Mouse (Mus musculus) limb, embryonic 12.5 days (tissue): ENCODE measurements around the gene Lgals4. TPM values are rescaled to one million over a fixed set of nuclear protein-coding genes. Genes with fewer than 3 reads are reported as not detected.

Source experiments
- ATAC-seq: fragments of 200-750 bp; cut with Nextera tagmentation; 2 replicates; pipeline ENCODE4 v1.8.0; 2017; ENCODE audit warnings: low read depth, moderate TSS enrichment; ENCODE audit not compliant: insufficient number of reproducible peaks, insufficient read depth, low FRiP score, low TSS enrichment
- H3K27ac ChIP-seq: fragments of 300-500 bp; sonication (generic); 2 replicates; pipeline ENCODE4 v1.5.1; 2016; ENCODE audit warnings: mild to moderate bottlenecking, moderate library complexity
- H3K27me3 ChIP-seq: fragments of 300-500 bp; sonication (generic); 2 replicates; pipeline ENCODE4 v1.6.1; 2016; ENCODE audit warnings: mild to moderate bottlenecking, moderate library complexity
- H3K36me3 ChIP-seq: fragments of 300-500 bp; sonication (generic); 2 replicates; pipeline ENCODE4 v1.6.1; 2016; ENCODE audit warnings: mild to moderate bottlenecking, moderate library complexity
- H3K4me1 ChIP-seq: fragments of 300-500 bp; sonication (generic); replicated peaks from 2 replicates; pipeline ENCODE4 v1.6.1; 2016
- H3K4me2 ChIP-seq: fragments of 300-500 bp; sonication (generic); 2 replicates; pipeline ENCODE4 v1.6.1; 2016; ENCODE audit warnings: mild to moderate bottlenecking, moderate library complexity
- H3K4me3 ChIP-seq: fragments of 300-500 bp; sonication (generic); replicated peaks from 2 replicates; pipeline ENCODE4 v1.5.1; 2016; ENCODE audit warnings: mild to moderate bottlenecking
- H3K9ac ChIP-seq: fragments of 300-500 bp; sonication (generic); replicated peaks from 2 replicates; pipeline ENCODE4 v1.6.1; 2016; ENCODE audit warnings: mild to moderate bottlenecking, moderate library complexity
- H3K9me3 ChIP-seq: fragments of 300-500 bp; sonication (generic); 2 replicates; pipeline ENCODE4 v1.6.1; 2016; ENCODE audit warnings: mild to moderate bottlenecking, moderate library complexity
- WGBS: fragments of 180-500 bp; shearing (Covaris S2); methylation state at CpG from one replicate; pipeline ENCODE4 v1.1.7; 2016; 5-methylcytosine and 5-hydroxymethylcytosine counted together
- polyA plus RNA-seq: library from polyadenylated mRNA; unstranded; fragments of >200 nt; fragmentation: Nextera tagmentation; extraction: Ambion mirVana; gene quantifications from 2 replicates; pipeline ENCODE4 v1.2.1, GENCODE M21; 2016

Gene Lgals4
- polyA plus RNA-seq, 1 experiment from 2014 or later = 4.9 TPM

- 49% methylated on average over 2 of the region's 2 CpGs for WGBS
- Histone ChIP-seq H3K36me3 (peaks cover 53% of the 10 kb centered on the region), H3K9ac (no peak overlapping the region), H3K4me2 (no peak overlapping the region), H3K27ac (peak overlapping the region; percentile 90), H3K27me3 (no peaks in the 10 kb centered on the region), H3K9me3 (no peaks in the 10 kb centered on the region), H3K4me1 (peaks cover 12% of the 10 kb centered on the region), H3K4me3 (no peak overlapping the region)
- no peak for ATAC-seq
Observed at GRCm38 (mm10) chr7:28823932-28824331, 9.7 kb upstream of the Lgals4 start.

- no peaks in the 10 kb centered on the region for H3K27me3 ChIP-seq
- WGBS = 2% methylated on average over 33 of the region's 33 CpGs
- H3K36me3 ChIP-seq = peaks cover 49% of the 10 kb centered on the region
- peak within 1 kb of the TSS; percentile 90 for H3K27ac ChIP-seq
- ATAC-seq = peak; percentile 18; the same call in 1 of the 2 replicates
- no peaks in the 10 kb centered on the region for H3K9me3 ChIP-seq
- peak within 1 kb of the TSS; percentile 46 for H3K4me3 ChIP-seq
- H3K4me1 ChIP-seq = peaks cover 12% of the 10 kb centered on the region
- H3K4me2 ChIP-seq = peak within 1 kb of the TSS; percentile 62
- peak within 1 kb of the TSS; percentile 66 for H3K9ac ChIP-seq
Observed at GRCm38 (mm10) chr7:28824941-28825685, 8.5 kb upstream of the Lgals4 start, which contains the start of gene Ech1. Gene Ech1 (plus strand): TSS chr7:28825217.

GRCm38 (mm10) chr7:28825686-28826401 is 7.8 kb upstream of the Lgals4 start:
- Histone ChIP-seq H3K4me1 (peaks cover 12% of the 10 kb centered on the region), H3K9me3 (no peaks in the 10 kb centered on the region), H3K4me3 (peak overlapping the region; percentile 46), H3K36me3 (peaks cover 49% of the 10 kb centered on the region), H3K27ac (peak overlapping the region; percentile 90), H3K27me3 (no peaks in the 10 kb centered on the region), H3K4me2 (peak overlapping the region; percentile 62), H3K9ac (peak overlapping the region; percentile 66)
- WGBS = 65% methylated on average over 11 of the region's 11 CpGs
- no peak for ATAC-seq

- Histone ChIP-seq H3K9me3 (no peaks in the 10 kb centered on the region), H3K9ac (peak overlapping the region; percentile 66; the same call in 1 of the 2 replicates), H3K4me2 (peak overlapping the region; percentile 62; the same call in 1 of the 2 replicates), H3K27me3 (no peaks in the 10 kb centered on the region), H3K4me1 (peaks cover 12% of the 10 kb centered on the region), H3K27ac (0 out of 2 replicates have a peak overlapping the region, but pooled peaks have one; percentile 12), H3K4me3 (no peak overlapping the region), H3K36me3 (peaks cover 49% of the 10 kb centered on the region)
- 91% methylated on average over 7 of the region's 7 CpGs for WGBS
- no peak for ATAC-seq
Observed at GRCm38 (mm10) chr7:28826402-28826772, 7.3 kb upstream of the Lgals4 start.

- H3K9ac ChIP-seq = no peak overlapping the region
- no peak for ATAC-seq
- H3K4me3 ChIP-seq = no peak overlapping the region
- no peaks in the 10 kb centered on the region for H3K9me3 ChIP-seq
- 61% methylated on average over 3 of the region's 3 CpGs for WGBS
- no peak overlapping the region for H3K27ac ChIP-seq
- peaks cover 12% of the 10 kb centered on the region for H3K4me1 ChIP-seq
- H3K27me3 ChIP-seq = no peaks in the 10 kb centered on the region
- H3K4me2 ChIP-seq = no peak overlapping the region
- H3K36me3 ChIP-seq = peaks cover 49% of the 10 kb centered on the region
Observed at GRCm38 (mm10) chr7:28827338-28827737, 6.3 kb upstream of the Lgals4 start.

- Histone ChIP-seq H3K36me3 (peaks cover 42% of the 10 kb centered on the region), H3K27ac (no peak overlapping the region), H3K27me3 (no peaks in the 10 kb centered on the region), H3K4me1 (peaks cover 9% of the 10 kb centered on the region), H3K9me3 (no peaks in the 10 kb centered on the region), H3K4me3 (no peak overlapping the region), H3K9ac (no peak overlapping the region), H3K4me2 (no peak overlapping the region)
- no peak for ATAC-seq
- WGBS = 92% methylated on average over 8 of the region's 8 CpGs
Observed at GRCm38 (mm10) chr7:28829821-28830220, 3.8 kb upstream of the Lgals4 start.

GRCm38 (mm10) chr7:28830981-28831380 is 2.7 kb upstream of the Lgals4 start:
- WGBS = 90% methylated on average over 5 of the region's 5 CpGs
- Histone ChIP-seq H3K4me2 (no peak overlapping the region), H3K4me1 (peaks cover 3% of the 10 kb centered on the region), H3K4me3 (no peak overlapping the region), H3K9ac (no peak overlapping the region), H3K36me3 (peaks cover 42% of the 10 kb centered on the region), H3K27me3 (no peaks in the 10 kb centered on the region), H3K9me3 (no peaks in the 10 kb centered on the region), H3K27ac (no peak overlapping the region)
- ATAC-seq = no peak

GRCm38 (mm10) chr7:28831411-28832125 is 2.1 kb upstream of the Lgals4 start:
- no peaks in the 10 kb centered on the region for H3K27me3 ChIP-seq
- no peak overlapping the region for H3K4me3 ChIP-seq
- WGBS = 91% methylated on average over 17 of the region's 17 CpGs
- no peak overlapping the region for H3K9ac ChIP-seq
- H3K4me1 ChIP-seq = 0 out of 2 replicates have a peak, but pooled peaks cover 2% of the 10 kb centered on the region
- no peak overlapping the region for H3K27ac ChIP-seq
- H3K4me2 ChIP-seq = no peak overlapping the region
- H3K9me3 ChIP-seq = no peaks in the 10 kb centered on the region
- ATAC-seq = no peak
- peaks cover 38% of the 10 kb centered on the region for H3K36me3 ChIP-seq

GRCm38 (mm10) chr7:28832137-28832536 is 1.5 kb upstream of the Lgals4 start:
- 73% methylated on average over 6 of the region's 6 CpGs for WGBS
- ATAC-seq = no peak

GRCm38 (mm10) chr7:28836936-28837335 is 3.3 kb downstream of the Lgals4 start:
- no peak overlapping the region for H3K9ac ChIP-seq
- no peaks in the 10 kb centered on the region for H3K4me1 ChIP-seq
- peaks cover 7% of the 10 kb centered on the region for H3K36me3 ChIP-seq
- H3K4me2 ChIP-seq = no peak overlapping the region
- 90% methylated on average over 5 of the region's 5 CpGs for WGBS
- H3K27me3 ChIP-seq = no peaks in the 10 kb centered on the region
- H3K9me3 ChIP-seq = no peaks in the 10 kb centered on the region
- ATAC-seq = no peak
- H3K4me3 ChIP-seq = no peak overlapping the region
- H3K27ac ChIP-seq = no peak overlapping the region

More at GRCm38 (mm10) chr7:28832137-28832536, 1.5 kb upstream of the Lgals4 start:
- H3K27ac ChIP-seq = no peak overlapping the region
- no peak overlapping the region for H3K4me3 ChIP-seq
- H3K4me1 ChIP-seq = 0 out of 2 replicates have a peak, but pooled peaks cover 2% of the 10 kb centered on the region
- H3K9me3 ChIP-seq = no peaks in the 10 kb centered on the region
- H3K4me2 ChIP-seq = no peak overlapping the region
- H3K9ac ChIP-seq = no peak overlapping the region
- peaks cover 38% of the 10 kb centered on the region for H3K36me3 ChIP-seq
- no peaks in the 10 kb centered on the region for H3K27me3 ChIP-seq

- Histone ChIP-seq H3K4me1 (no peaks in the 10 kb centered on the region), H3K36me3 (no peaks in the 10 kb centered on the region), H3K9ac (no peak overlapping the region), H3K9me3 (no peaks in the 10 kb centered on the region), H3K27ac (no peak overlapping the region), H3K4me2 (no peak overlapping the region), H3K27me3 (no peaks in the 10 kb centered on the region), H3K4me3 (no peak overlapping the region)
- 66% methylated on average over 9 of the region's 9 CpGs for WGBS
- ATAC-seq = no peak
Observed at GRCm38 (mm10) chr7:28838331-28838730, 4.7 kb downstream of the Lgals4 start.
